Mouse (Mus musculus): Measurements from ENCODE around the gene Dlg2. TPM values are rescaled to one million over a fixed set of nuclear protein-coding genes. Genes with fewer than 3 reads are reported as not detected.

The Dlg2 gene
- polyA plus RNA-seq, 1 experiment from 2014 or later = 0.87 TPM

DNA sequence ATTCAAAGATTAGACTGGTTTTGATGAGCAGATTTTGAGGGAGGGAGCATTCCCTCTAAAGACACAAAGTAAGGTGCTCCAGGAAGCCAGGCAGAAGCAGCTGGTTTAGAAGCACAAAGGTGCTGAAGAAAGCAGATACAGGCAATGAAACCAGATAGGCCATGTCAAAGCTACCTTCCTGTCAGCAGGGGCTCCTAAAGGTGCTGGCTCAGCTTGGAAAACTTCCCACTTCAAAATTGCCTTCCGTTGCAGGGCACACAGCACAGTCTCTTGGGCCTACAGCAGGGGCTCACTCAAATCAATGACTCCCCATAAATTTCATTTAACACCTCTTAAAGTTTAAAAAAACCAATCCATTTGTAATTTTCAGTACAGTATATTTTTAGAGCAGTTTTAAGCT, 1843.0 kb downstream of the Dlg2 start:
- TF ChIP-seq CTCF (IDR thresholded peaks at IDR 0.05; ENCODE audit: low read depth) = no peak
- Histone ChIP-seq H3K9ac (ENCODE audit: low read depth, low read length) (no peak overlapping the region), H3K27me3 (ENCODE audit: insufficient read depth, low read length) (no peaks in the 10 kb centered on the region), H3K4me2 (ENCODE audit: low read length) (no peak overlapping the region), H3K36me3 (ENCODE audit: insufficient read depth, low read length) (no peaks in the 10 kb centered on the region), H3K27ac (no peak overlapping the region), H3K4me3 (replicated peaks; ENCODE audit: low read depth, low read length) (no peak overlapping the region), H3K9me3 (replicated peaks; ENCODE audit: low read length) (no peaks in the 10 kb centered on the region), H3K4me1 (replicated peaks; ENCODE audit: insufficient read depth, low read length) (no peaks in the 10 kb centered on the region)
- ATAC-seq (replicated peaks; ENCODE audit: low FRiP score, low read depth) (no peak), DNase-seq (ENCODE audit: low spot score) (no peak)
- 17% methylated on average over 1 of the region's 1 CpGs for WGBS

DNA sequence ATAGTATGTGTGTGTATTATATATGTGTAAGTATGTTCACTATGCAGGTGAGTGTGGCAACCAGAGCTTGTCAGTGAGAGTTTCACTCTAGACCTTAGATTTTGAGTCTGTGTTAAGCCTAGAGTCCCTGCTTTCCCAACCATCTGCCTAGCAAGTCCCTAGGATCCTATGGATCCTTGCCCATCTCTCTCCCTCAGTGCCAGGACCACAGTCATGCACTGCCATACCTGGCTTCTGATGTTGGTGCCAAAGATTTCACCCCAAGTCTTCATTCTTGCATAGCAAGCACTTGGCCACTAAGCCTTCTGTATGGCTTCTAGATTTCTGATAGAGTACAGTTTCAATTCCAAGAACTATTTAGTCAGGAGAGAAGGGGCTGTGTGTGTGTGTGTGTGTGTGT, 1843.7 kb downstream of the Dlg2 start:
- Histone ChIP-seq H3K27me3 (ENCODE audit: insufficient read depth, low read length) (no peaks in the 10 kb centered on the region), H3K9me3 (replicated peaks; ENCODE audit: low read length) (no peaks in the 10 kb centered on the region), H3K4me1 (replicated peaks; ENCODE audit: insufficient read depth, low read length) (no peaks in the 10 kb centered on the region), H3K27ac (no peak overlapping the region), H3K4me3 (replicated peaks; ENCODE audit: low read depth, low read length) (no peak overlapping the region), H3K9ac (ENCODE audit: low read depth, low read length) (no peak overlapping the region), H3K36me3 (ENCODE audit: insufficient read depth, low read length) (no peaks in the 10 kb centered on the region), H3K4me2 (ENCODE audit: low read length) (no peak overlapping the region)
- TF ChIP-seq CTCF (IDR thresholded peaks at IDR 0.05; ENCODE audit: low read depth) = no peak
- ATAC-seq (replicated peaks; ENCODE audit: low FRiP score, low read depth) = no peak
- no peak for DNase-seq (ENCODE audit: low spot score)

DNA sequence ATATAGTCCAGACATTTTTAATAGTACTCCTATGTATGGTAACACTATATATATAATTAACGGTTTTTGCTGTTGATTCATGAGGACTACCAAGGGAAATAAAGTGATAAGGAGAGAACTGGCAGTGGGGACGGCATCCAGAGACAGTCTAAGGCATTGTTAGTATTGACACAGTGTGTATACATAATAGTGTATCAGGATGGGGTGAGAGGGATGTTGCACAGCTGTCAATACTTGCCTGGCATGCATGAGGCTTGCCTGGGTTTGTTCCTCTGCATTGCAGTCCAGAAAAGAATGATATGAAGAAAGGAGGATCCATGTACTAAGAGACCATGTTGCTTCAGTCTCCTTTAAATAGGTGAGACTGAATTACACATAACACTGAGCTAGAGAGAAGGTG, 1845.3 kb downstream of the Dlg2 start:
- Histone ChIP-seq H3K4me2 (ENCODE audit: low read length) (no peak overlapping the region), H3K9ac (ENCODE audit: low read depth, low read length) (no peak overlapping the region), H3K27ac (no peak overlapping the region), H3K4me1 (replicated peaks; ENCODE audit: insufficient read depth, low read length) (no peaks in the 10 kb centered on the region), H3K27me3 (ENCODE audit: insufficient read depth, low read length) (no peaks in the 10 kb centered on the region), H3K4me3 (replicated peaks; ENCODE audit: low read depth, low read length) (no peak overlapping the region), H3K36me3 (ENCODE audit: insufficient read depth, low read length) (no peaks in the 10 kb centered on the region), H3K9me3 (replicated peaks; ENCODE audit: low read length) (no peaks in the 10 kb centered on the region)
- 80% methylated on average over 2 of the region's 2 CpGs for WGBS
- ATAC-seq (replicated peaks; ENCODE audit: low FRiP score, low read depth) (no peak), DNase-seq (ENCODE audit: low spot score) (no peak)
- no peak for TF ChIP-seq CTCF (IDR thresholded peaks at IDR 0.05; ENCODE audit: low read depth)

DNA sequence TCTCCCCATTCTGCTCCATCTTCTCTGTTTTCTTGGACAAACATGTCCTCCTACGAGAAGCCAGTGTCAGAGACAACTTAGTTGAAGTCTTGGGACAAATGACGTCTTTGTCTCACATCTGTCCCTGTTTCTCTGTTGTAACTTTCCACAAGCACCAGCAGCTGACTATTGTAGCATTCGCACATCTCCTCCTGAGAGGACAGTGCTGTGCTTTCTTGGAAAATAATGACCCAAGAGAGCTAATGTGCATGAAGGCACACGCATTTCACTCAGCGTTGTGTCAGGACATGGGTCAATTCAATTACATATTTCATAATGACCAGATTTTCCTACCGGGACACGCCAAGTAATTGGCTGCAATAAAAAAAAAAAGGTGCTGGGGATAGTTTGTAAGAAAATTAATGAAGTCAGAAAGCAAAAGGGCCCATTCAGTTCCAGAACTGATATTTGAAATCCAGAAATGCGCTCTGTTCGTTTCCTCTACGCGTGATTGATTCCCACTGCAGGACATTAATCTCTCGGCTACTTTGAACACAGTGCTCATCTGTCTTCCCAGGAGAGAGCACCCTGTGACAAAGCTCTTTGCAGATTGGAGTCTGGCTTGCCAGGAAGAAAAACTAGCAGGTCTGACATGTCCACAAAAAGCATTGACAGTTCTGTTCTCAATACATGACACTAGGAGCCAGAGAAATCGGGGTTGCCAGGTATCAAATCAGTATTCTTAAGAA, 1846.0 kb downstream of the Dlg2 start:
- Histone ChIP-seq H3K36me3 (ENCODE audit: insufficient read depth, low read length) (no peaks in the 10 kb centered on the region), H3K27me3 (ENCODE audit: insufficient read depth, low read length) (no peaks in the 10 kb centered on the region), H3K27ac (no peak overlapping the region), H3K4me2 (ENCODE audit: low read length) (no peak overlapping the region), H3K9me3 (replicated peaks; ENCODE audit: low read length) (no peaks in the 10 kb centered on the region), H3K4me3 (replicated peaks; ENCODE audit: low read depth, low read length) (no peak overlapping the region), H3K4me1 (replicated peaks; ENCODE audit: insufficient read depth, low read length) (no peaks in the 10 kb centered on the region), H3K9ac (ENCODE audit: low read depth, low read length) (no peak overlapping the region)
- 62% methylated on average over 13 of the region's 13 CpGs for WGBS
- ATAC-seq (replicated peaks; ENCODE audit: low FRiP score, low read depth) = no peak
- no peak for TF ChIP-seq CTCF (IDR thresholded peaks at IDR 0.05; ENCODE audit: low read depth)
- no peak for DNase-seq (ENCODE audit: low spot score)

DNA sequence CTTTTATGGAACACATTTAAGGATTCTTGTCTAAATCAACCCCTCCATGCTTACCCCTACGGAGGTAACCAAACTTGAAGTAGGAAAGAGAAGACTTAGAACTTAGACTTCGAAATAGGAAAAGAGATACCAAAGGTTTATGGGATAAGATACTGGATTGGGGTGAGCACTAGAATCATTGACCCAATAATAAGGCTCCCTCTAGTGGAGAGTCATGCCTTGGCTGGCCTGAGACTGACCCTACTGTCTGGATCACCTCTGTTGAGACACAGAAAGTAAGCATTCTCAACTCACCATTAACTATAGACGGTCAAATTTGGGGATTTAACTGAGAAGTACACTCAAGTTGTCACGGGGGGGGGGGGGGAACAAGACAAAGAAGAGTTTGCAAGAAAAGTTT, 1847.2 kb downstream of the Dlg2 start:
- no peak overlapping the region for H3K4me2 ChIP-seq (ENCODE audit: low read length)
- DNase-seq (ENCODE audit: low spot score) (peak; percentile 71), ATAC-seq (replicated peaks; ENCODE audit: low FRiP score, low read depth) (no peak; the same call in 1 of the 2 replicates)
- 46% methylated on average over 4 of the region's 4 CpGs for WGBS
- no peaks in the 10 kb centered on the region for H3K27me3 ChIP-seq (ENCODE audit: insufficient read depth, low read length)
- H3K27ac ChIP-seq = no peak overlapping the region
- H3K36me3 ChIP-seq (ENCODE audit: insufficient read depth, low read length) = no peaks in the 10 kb centered on the region
- no peaks in the 10 kb centered on the region for H3K4me1 ChIP-seq (replicated peaks; ENCODE audit: insufficient read depth, low read length)
- H3K4me3 ChIP-seq (replicated peaks; ENCODE audit: low read depth, low read length) = no peak overlapping the region
- no peaks in the 10 kb centered on the region for H3K9me3 ChIP-seq (replicated peaks; ENCODE audit: low read length)
- no peak overlapping the region for H3K9ac ChIP-seq (ENCODE audit: low read depth, low read length)
- peak; percentile 81 for TF ChIP-seq CTCF (IDR thresholded peaks at IDR 0.05; ENCODE audit: low read depth)

DNA sequence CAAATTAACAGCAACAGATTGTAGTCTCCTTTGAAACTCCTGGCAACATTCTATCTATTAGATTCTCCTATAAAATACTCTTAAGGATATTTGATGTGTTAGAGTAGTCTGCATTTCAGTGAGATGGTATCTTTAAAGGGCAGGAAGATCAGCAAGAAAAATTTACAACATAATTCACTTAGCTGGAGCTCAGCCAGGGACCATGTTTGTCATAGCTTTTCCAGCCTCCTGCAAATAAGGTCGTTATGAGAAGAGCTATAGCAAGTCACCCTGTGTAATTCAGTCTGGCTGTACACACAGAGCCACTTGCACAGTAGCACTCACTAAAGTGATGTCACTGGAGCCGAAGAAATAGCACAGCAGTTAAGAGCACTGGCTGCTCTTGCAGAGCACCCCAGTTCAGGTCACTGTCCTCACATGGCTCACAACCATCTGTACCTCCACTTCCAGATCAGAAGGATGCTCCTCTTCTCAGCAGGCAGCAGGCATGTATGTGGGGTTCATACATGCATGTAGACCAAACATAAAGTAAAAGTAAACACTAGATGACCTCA, 1850.9 kb downstream of the Dlg2 start:
- no peak for TF ChIP-seq CTCF (IDR thresholded peaks at IDR 0.05; ENCODE audit: low read depth)
- ATAC-seq (replicated peaks; ENCODE audit: low FRiP score, low read depth) (no peak), DNase-seq (ENCODE audit: low spot score) (no peak)
- H3K27ac ChIP-seq = no peak overlapping the region
- 17% methylated on average over 2 of the region's 2 CpGs for WGBS
- no peaks in the 10 kb centered on the region for H3K4me1 ChIP-seq (replicated peaks; ENCODE audit: insufficient read depth, low read length)
- no peaks in the 10 kb centered on the region for H3K36me3 ChIP-seq (ENCODE audit: insufficient read depth, low read length)
- no peak overlapping the region for H3K4me3 ChIP-seq (replicated peaks; ENCODE audit: low read depth, low read length)
- no peaks in the 10 kb centered on the region for H3K27me3 ChIP-seq (ENCODE audit: insufficient read depth, low read length)
- no peak overlapping the region for H3K4me2 ChIP-seq (ENCODE audit: low read length)
- no peak overlapping the region for H3K9ac ChIP-seq (ENCODE audit: low read depth, low read length)
- no peaks in the 10 kb centered on the region for H3K9me3 ChIP-seq (replicated peaks; ENCODE audit: low read length)
